Mouse (Mus musculus) yolk sac, embryonic 10.5 days (tissue): Measurements from ENCODE around the gene Rbm38.

ENCODE experiments used
- DNase-seq: peaks from one replicate; pipeline ENCODE4 v3.0.0-alpha.2; 2017; ENCODE audit warnings: low spot score

Rbm38 gene

DNA sequence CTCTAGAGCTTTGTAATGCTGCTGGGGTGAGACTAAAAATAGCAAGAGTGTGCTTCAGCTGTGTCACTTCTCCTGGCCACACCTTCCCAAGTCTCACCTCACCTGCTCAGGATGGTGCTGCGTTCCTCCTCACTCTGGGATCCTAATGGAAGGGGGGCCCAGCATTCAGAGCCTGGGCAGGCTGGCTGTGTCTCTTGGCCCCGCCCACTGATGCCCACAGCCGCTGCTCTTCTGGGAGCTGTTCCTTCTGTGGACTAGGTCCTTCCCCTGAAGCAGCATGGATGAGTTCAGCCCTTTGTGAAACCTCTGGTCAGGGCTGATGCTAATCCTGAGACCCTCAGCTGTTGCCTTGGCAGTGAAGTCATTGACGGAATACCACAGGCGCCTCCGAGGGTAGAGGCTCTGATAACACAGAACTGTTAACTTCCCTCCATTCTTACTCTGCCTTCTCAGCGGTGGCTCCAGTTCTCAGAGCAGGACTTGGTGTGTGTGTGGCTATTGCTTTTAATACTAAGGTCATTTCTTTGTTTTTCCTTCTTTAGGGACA is 5.5 kb upstream of the Rbm38 start:
- DNase-seq = no peak

DNA sequence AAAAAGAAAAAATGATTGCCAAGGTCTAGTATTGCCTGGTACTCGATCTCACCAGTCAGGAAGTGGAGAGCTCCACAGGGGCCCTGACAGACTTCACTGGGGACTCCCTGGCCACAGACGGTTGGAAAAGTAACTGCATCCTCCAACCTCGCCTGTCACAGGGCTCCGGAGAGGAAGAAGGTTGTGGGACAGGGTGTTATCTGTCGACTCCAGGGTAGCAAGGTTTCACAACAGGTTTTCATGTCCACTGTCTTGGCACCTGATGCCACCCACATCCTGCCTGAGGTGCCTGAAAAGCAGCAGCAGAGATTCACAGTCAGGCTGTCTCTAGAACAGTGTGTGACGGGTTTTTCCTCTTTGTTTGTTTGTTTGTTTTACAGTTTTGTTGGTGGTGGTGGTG is 2.4 kb upstream of the Rbm38 start:
- no peak for DNase-seq

DNA sequence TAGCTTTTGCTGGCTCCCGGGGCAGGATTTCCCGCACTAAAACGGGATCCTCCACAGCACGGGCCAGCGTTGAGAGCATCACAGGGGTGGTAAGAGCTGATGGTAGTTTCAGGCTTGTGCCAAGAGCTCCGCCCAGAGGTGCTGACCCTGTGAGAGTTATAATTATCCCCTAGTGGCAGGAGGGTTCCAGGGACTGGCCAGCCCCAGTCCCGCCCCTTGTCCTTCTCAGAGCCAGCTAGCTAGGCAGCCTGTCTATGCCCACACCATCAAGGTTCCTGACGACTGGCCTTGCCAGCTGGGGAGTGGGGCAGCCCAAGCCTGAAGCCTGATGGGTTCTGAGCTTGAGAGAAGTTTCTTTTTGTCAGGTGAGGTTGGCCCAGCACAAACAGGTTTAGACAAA is 1.7 kb upstream of the Rbm38 start:
- DNase-seq = no peak

DNA sequence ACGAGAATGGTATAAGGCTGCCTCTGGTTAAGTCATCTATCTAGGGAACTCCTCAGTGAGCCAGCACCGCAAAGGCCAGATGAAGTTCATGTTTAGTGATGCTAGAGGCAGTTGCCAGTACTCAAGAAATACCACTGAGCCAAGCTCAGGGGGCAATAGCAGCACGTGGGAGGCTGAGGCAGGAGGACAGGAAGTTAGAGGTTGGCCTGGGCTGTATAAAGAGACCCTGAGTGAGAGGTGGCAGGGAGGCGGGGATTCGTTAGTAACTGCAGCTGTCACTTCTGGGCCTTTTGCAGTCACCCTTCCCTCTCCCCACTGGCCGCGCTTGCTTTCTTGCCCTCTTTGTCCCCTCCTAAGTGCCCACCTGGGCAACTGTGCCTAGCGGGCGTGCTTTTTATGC is 976 bp upstream of the Rbm38 start:
- no peak for DNase-seq

DNA sequence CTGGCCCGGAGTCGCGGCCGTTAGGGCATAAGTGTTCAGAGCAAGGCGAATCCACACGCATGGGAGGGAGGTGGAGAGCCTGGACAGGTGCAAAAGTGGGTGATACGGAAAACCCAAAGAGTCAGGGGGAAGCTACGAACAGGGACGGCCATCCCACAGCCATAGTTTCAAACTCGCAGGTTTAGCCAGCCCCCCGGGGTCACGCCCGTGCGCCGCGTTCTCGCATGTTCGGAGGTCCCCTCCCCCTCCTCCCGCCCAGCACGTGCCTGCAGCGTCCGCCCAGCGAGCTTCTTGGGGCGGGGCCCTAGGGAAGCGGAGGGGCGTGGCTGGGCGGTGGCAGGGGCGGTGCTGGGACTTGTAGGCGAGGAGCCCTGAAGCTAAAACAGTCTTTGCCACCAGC is 508 bp upstream of the Rbm38 start:
- DNase-seq = peak; percentile 92

DNA sequence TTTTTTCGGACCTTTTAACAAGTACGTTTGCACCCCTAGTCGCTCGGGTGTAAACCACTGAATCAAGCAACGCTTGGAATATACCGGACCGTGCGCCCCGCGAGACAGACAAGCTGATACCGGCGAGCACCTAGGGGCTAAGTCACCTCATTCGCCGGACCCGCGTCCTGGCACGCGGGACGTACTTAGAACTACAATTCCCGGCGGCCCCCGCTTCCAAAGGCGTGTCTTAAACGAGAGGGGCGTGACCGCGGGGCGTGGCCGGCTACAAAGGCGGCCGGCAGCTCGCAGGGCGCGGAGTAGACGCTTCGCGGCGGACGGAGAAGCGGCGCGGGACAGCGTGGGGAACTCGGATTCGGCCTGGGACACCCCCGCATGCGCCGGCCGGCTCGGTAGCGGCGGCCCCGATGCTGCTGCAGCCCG is 1.3 kb downstream of the Rbm38 start:
- peak; percentile 88 for DNase-seq

DNA sequence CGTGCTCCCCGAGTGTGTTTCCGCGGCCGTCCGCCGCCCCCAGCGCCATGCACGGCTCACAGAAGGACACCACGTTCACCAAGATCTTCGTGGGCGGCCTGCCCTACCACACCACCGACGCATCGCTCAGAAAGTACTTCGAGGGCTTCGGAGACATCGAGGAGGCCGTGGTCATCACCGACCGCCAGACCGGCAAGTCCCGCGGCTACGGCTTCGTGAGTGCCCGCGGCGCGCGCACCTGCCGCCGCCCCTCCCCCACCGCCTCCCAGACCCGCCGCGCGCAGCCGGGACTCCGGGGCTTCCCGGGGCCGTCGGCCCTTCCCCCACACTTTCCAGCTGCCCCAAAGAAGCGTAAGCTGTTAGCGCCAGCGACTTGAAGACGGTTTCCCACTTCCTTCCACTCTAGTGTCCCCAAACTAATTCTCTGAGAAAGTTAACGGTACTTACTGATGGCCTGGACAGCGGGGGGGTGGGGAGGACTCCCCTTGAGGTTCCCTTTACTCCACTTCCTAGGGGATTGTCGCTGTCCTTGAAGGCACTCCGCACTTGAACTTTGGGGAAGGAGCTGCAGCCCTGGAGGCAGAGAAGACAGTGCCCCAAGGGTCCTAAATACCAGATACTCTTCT is 1.9 kb downstream of the Rbm38 start:
- DNase-seq = peak; percentile 71

DNA sequence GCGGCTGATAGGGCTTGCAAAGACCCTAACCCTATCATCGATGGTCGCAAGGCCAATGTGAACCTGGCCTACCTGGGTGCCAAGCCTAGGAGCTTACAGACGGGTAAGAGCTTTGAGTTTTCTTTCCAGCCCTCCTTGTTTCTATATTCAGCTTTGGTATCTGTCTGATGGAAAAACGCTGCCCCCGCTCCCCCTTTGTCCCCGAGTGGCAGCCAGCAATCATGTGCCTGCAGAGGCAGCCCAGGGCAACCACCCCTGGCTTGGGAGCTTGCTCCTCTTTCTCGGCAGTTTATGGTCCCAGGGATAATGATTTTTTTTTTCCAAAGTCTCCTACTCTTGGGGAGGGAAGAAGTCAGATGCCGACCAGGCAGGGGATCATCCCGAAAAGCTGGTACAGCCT is 2.5 kb downstream of the Rbm38 start:
- DNase-seq = no peak

DNA sequence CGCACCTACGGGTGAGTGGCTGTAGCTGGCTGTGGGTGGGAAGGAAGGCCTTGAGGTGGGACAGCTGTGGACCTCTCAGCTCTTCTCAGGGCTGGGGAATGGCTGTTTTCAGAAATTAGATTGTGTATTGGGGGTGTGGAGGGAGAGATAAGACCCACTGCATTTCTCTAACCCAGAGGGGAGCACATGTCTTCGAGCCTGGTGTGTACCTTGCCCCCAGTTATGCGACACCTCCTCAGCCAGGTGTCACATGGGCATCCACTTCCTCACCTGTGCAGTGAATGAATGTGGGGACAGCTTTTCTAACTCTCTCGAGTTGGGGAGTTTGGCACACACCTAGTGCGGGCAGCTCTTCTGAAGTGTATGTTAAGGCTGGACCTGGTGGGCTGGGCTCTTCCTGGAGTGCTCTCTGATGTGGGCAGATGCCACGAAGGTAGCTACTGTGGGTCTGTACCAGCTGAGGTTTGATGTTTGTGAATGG is 3.1 kb downstream of the Rbm38 start:
- no peak for DNase-seq

DNA sequence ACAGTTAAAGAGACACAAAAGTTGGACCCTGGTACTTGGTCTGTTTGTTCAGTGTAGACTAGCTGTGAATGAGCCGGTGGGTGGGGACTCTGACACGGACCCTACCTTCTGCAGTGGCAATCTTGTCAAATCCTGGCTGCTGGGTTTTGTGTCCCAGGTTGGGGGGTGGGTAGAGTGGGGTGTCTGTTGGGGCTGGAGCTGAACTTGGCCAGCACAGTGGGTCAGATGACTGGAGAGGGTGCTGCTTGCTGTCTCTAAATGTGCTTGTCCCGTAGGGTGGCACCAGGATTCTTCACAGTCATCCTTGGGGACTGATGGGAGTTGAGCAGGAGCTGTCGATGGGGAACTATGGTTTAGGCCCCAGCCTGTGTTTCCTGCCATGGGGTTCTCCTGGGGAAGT is 3.7 kb downstream of the Rbm38 start:
- no peak for DNase-seq

DNA sequence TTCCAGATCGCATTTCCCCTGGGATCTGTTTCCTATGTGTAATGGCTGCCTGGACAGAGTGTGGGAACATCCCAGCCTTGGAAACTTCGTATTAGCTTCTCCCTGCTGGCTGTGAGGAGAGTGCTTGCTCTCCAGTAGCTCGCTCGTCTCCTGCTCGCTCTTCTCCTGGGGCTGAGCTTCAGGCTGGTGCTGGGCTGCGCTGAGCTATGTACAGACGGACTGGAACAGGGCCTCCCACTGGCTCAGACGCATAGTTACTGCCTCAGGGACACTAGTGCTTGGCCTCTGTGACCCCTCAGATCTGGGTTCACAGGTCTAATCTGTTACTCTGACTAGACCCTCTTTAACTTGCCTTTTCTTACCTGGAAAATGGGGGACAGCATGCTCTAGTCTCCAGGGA is 4.1 kb downstream of the Rbm38 start:
- no peak for DNase-seq

DNA sequence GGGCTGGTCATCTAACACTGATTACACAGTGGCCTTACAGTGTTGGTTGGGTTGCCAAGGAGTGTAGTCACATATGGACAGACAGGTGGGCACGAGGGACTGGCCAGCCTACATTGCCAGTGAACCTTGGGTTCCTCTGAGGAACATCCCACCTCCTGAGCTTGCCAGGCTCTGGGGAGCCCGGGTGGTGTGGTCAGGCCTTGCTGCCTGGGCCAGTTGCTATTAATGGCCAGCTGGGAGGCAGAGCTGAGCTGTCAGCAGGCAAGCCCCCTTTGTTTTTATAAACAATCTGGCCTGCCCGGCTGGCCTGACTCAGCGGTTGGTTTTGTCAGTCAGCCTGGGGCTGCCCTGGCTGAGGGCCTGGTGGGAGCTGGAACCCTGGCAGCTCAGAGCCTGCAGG is 4.6 kb downstream of the Rbm38 start:
- DNase-seq = no peak

DNA sequence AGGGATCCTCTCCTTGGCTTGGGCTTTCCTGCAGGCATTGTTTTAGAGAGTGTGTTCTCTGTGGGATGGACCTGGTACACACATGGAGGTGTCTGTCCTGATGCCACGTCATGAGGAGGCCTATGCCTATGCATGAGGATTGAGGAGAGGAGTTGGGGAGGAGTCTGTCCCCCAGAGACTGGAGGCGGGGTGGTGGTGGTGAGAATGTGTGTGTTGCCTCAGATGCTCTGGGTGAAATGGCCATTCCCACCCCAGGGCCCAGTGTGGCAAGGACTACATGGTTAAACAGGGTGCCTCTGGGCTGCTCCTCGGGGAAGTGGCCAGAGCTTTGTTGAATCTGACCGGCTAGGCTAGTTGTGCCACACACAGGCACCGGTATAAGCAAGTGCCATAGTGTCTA is 6.0 kb downstream of the Rbm38 start:
- no peak for DNase-seq

DNA sequence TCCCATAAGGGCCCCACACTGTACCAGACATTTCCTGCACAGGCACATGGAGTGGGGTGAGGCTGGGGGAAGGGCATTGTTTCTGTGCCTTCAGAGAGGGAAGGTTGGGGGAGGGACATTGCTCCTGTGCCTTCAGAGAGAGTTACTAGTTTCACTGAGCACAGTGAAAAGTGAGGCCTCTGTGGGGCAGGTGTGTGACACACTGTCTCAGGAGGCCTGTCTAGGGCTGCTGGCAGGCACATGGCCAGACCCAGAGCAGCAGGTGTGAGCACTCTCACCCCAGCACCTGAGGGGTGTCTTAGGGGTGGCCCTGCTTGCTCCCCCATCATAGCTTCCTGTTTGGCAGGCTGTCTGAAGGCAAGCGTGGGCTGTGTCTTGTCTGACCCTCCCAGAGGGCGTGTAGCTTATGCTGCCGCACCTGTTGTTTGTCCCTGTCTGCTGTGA is 6.4 kb downstream of the Rbm38 start:
- DNase-seq = no peak

DNA sequence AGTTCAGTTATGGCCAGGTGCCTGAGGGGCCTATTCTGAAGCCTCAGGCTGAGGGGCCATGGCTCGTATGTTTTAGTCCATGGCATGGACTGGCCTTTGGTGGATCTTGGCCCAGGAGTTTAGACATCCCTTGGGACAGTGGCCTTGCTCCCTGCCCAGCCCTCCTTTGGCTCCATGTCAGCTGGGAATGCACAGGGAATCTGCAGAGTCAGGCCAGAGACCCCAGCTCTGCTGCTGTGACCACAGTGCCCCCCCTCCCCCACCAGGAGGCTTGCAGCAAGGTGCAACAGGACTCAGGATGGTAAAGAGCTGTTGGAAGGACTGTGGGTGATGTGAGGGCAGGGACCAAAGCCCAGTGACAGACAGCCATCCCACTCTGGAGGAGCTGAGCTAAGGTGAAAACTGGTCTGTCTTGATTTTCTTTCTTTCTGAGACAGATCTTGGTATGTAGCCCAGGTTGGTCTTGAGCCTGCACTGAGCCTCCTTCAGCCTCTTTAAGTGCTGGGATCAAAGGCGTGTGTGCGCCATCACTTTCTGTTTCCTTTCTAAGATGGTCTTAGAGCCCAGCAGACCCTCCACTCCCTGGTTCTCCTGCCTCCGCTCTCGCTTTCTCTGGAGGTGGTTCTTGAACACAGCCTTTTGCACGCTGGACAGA is 7.0 kb downstream of the Rbm38 start:
- no peak for DNase-seq

DNA sequence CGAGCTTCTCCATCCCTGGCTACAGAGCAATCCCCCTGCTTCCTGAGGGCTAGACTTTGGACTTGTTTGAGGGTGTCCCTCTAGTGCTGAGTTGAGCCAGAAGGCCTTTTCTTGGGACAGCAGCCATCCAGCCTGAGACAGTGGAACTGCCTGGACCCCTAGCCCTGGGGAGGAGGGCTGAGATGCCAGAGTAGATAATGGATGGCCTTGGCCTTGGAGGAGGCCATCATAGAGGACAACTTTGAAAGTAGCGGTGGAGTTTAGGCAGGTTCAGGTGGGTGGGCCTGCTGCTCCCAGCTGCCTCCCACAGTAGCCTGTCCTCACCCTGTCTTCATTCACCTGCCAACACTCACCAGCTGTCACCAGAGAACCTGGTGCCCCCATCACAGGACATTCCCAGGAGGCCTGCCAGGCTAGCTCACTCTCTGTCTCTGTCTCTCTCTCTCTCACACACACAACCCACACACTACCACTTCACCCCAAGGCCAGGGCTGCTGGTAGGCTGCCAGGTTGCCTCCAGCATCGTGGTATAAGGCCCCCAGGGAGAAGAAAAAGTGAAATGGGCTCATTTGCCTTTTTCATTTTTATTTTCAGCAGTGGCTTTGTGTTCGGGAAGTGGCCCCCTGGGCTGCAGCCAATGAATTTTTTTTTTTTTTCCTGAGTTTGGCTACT is 7.7 kb downstream of the Rbm38 start:
- DNase-seq = no peak

DNA sequence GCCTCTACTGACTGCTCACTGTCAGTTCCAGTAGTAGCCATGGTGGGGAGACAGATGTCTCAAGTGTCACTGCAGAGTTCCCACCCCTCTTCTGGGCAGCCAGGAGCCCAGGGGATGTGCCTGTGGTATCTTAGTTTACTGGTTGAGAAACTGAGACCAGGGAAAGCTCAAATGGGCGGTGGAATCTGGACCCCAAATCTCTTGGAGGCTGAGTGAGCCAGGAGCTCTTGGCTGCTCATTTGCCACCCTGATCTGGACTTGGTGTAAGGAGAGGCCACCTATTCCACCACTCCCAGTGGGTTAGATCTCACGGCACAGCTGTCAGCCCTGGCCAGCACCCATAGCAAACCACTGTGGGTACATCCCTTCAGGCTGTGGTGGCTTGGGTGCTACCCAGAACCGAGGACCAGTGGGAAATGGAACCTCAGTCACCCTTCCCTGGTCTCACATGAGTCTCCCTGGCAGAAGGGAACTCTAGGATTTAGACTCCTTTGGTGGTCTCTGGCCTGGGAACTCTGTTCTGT is 8.3 kb downstream of the Rbm38 start:
- no peak for DNase-seq

DNA sequence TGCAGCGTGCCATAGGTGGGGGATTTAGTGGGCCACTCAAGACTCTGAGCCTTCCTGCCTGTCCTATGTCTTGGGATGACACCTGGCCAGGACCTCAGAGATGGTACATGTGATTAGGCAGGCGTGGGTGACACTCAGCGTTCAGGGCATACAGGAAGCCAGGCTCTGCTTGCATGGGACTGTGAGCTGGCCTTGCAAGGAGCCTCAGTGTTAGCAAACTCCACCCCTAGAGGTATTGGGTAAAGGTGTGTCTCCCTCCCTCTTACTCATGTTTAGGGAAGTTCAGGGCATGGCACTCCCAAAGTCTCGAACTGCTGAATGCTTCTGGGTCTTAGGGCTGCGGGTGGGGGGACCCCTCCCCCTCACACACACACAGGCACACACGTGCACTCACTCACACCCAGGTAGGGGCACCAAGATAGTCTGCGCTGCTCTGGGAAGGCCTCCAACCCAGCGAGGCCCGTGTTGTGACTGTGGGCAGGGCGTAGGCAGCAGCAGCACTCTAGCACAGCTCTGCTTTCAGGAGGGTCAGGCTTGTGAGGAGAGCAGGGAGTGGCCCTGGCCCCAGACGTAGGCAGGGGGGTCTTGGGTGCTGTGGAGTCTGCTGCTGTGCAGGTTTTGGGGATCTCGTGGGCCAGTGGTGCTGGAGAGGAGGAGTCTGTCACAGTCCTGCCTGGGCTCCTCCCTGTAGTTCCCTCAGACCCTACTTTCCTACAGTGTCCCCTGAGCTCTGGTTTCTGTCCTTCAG is 10.5 kb downstream of the Rbm38 start:
- no peak for DNase-seq

DNA sequence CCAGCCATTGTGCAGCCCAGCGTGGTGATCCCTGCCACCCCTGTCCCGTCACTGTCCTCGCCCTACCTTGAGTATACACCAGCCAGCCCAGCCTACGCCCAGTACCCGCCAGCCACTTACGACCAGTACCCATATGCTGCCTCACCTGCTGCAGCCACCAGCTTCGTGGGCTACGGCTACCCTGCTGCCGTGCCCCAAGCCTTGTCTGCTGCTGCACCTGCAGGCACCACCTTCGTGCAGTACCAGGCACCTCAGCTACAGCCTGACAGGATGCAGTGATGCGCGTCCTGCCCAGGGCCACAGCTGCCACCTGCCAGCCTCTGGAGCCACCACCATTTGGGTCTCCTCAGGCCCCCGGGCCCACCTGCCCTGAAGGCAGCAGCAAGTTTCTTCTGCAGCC is 13.2 kb downstream of the Rbm38 start:
- no peak for DNase-seq

DNA sequence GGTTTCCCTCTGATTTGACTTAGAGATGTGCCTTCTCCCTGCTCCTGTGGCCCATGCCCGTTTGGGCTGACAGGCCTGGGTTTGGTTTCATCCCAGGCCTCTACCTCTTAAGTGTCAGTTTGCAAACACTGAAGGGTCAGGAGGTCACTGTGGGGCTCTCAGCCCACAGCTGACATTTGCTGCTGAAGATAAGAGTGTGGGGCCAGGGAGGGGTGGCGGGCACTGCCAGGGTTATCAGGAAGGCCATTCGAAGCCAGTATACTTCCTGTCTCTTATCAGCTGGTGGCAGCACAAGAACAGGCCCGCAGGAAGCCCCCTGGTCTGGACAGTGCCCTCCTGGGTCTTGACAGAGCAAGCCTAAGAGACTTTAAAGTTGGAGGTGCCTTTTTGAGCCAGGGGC is 14.7 kb downstream of the Rbm38 start:
- DNase-seq = no peak

DNA sequence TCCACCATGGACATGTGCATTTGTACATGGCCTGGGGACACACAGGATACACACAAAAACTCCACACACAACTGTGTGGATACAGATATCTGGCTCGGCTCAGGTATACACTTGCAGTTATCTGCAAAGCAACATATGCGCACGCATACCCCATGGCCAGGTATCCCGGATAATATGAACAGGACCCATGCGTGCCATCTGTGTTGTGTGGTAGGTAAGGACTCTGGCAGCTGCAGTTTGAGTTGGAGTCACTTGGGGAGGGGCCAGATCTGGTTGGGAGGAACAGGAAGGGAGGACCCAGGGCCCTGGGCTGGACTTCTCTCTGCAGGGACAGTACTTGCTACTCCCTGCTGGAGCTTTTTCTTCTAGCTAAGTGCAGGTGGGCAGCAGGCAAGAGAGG is 15.4 kb downstream of the Rbm38 start:
- no peak for DNase-seq

DNA sequence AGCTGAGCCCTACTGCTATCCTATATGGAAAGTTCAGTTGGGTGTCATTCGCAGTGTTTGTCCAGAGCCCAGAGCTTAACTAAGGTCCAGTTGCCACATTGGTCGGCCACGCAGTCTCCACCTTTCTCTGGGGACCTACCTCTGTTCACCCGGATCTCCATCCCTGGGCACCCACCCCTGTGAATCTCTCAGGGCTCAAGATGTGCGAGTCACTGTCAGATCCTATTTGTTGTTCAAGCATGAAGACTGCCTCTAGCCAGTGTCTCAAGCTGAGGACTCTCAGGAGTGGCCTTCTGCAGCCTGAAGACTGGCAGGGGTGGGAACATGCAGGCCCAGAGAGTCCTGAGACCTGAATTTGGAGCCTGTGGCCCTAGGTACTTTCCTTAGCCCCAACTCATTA is 15.8 kb downstream of the Rbm38 start:
- DNase-seq = no peak
